Mouse (Mus musculus) hindbrain, embryonic 13.5 days (tissue): ENCODE measurements at regions not wholly inside any gene's neighbourhood (a gene's known extent, or its start where the extent isn't known, plus 50 kb on each side); places are given as distances from the start of the nearest gene placed in this dataset.

ENCODE experiments used
- ATAC-seq: fragments of 200-750 bp; cut with Nextera tagmentation; 2 replicates; pipeline ENCODE4 v1.8.0; 2017; ENCODE audit warnings: moderate TSS enrichment; ENCODE audit not compliant: low FRiP score
- H3K27ac ChIP-seq: fragments of 300-500 bp; sonication (generic); 2 replicates; pipeline ENCODE4 v1.5.1; 2015; ENCODE audit warnings: inconsistent platforms, mild to moderate bottlenecking, moderate library complexity
- H3K27me3 ChIP-seq: fragments of 300-500 bp; sonication (generic); 2 replicates; pipeline ENCODE4 v1.6.1; 2015; ENCODE audit warnings: mild to moderate bottlenecking, inconsistent platforms
- H3K36me3 ChIP-seq: fragments of 300-500 bp; sonication (generic); 2 replicates; pipeline ENCODE4 v1.6.1; 2015; ENCODE audit warnings: mild to moderate bottlenecking, inconsistent platforms
- H3K4me1 ChIP-seq: fragments of 300-500 bp; sonication (generic); replicated peaks from 2 replicates; pipeline ENCODE4 v1.6.1; 2015; ENCODE audit warnings: inconsistent platforms
- H3K4me2 ChIP-seq: fragments of 300-500 bp; sonication (generic); 2 replicates; pipeline ENCODE4 v1.6.1; 2015; ENCODE audit warnings: inconsistent platforms, mild to moderate bottlenecking, moderate library complexity
- H3K4me3 ChIP-seq: fragments of 300-500 bp; sonication (generic); 2 replicates; pipeline ENCODE4 v1.5.1; 2015; ENCODE audit warnings: mild to moderate bottlenecking, inconsistent platforms
- H3K9ac ChIP-seq: fragments of 300-500 bp; sonication (generic); 2 replicates; pipeline ENCODE4 v1.6.1; 2015; ENCODE audit warnings: mild to moderate bottlenecking, inconsistent platforms
- H3K9me3 ChIP-seq: fragments of 300-500 bp; sonication (generic); 2 replicates; pipeline ENCODE4 v1.6.1; 2016; ENCODE audit warnings: inconsistent platforms
- WGBS: fragments of 180-500 bp; shearing (Covaris S2); methylation state at CpG from one replicate; pipeline ENCODE4 v1.1.7; 2015; 5-methylcytosine and 5-hydroxymethylcytosine counted together

GRCm38 (mm10) chr11:89142527-89143154, 69.0 kb downstream of the Gm525 start:
- Histone ChIP-seq H3K4me3 (no peak overlapping the region), H3K9ac (no peak overlapping the region), H3K4me1 (peaks cover 8% of the 10 kb centered on the region; the same call in 1 of the 2 replicates), H3K4me2 (no peak overlapping the region), H3K9me3 (no peaks in the 10 kb centered on the region), H3K36me3 (no peaks in the 10 kb centered on the region), H3K27me3 (no peaks in the 10 kb centered on the region), H3K27ac (no peak overlapping the region)
- ATAC-seq, result no peak
- 40% methylated on average over 9 of the region's 9 CpGs for WGBS
